Mouse (Mus musculus) ES-E14 (cell line): ENCODE results near the gene Agap1. TPM values are rescaled to one million over a fixed set of nuclear protein-coding genes. Genes with fewer than 3 reads are reported as not detected.

Source experiments
- DNase-seq: peaks from one replicate; pipeline ENCODE4 v3.0.0-alpha.2; 2013; ENCODE audit warnings: low read depth, low spot score
- H3K27ac ChIP-seq: 2 replicates; pipeline ENCODE4 v1.5.1; 2012; ENCODE audit warnings: low read depth, mild to moderate bottlenecking, low read length, moderate library complexity, mixed read lengths; ENCODE audit not compliant: poor library complexity, insufficient read depth, severe bottlenecking
- H3K36me3 ChIP-seq: 2 replicates; pipeline ENCODE4 v1.6.1; 2012; ENCODE audit warnings: mild to moderate bottlenecking, low read length, moderate library complexity, mixed read lengths; ENCODE audit not compliant: control insufficient read depth, poor library complexity, insufficient read depth, severe bottlenecking
- H3K4me1 ChIP-seq, 2 experiments: fragments of 150-350 bp in 1 of 2; sonication (generic) in 1 of 2; 2 replicates each; pipeline ENCODE4 v1.6.1; 2012; ENCODE audit warnings: low read length in 2 of 2, mild to moderate bottlenecking in 1 of 2, mixed read lengths in 1 of 2; ENCODE audit not compliant: control insufficient read depth in 2 of 2, insufficient read depth in 2 of 2, poor library complexity in 1 of 2
- H3K4me3 ChIP-seq, 2 experiments: fragments of 150-350 bp in 1 of 2; sonication (generic) in 1 of 2; 2 replicates each; pipeline ENCODE4 v1.5.1; 2012; ENCODE audit warnings: low read length in 2 of 2, low read depth in 1 of 2, mild to moderate bottlenecking in 1 of 2, mixed read lengths in 1 of 2; ENCODE audit not compliant: insufficient read depth in 1 of 2, poor library complexity in 1 of 2, severe bottlenecking in 1 of 2
- H3K9ac ChIP-seq: 2 replicates; pipeline ENCODE4 v1.6.1; 2012; ENCODE audit warnings: low read depth, mild to moderate bottlenecking, low read length, mixed read lengths; ENCODE audit not compliant: poor library complexity, insufficient read depth, severe bottlenecking
- H3K9me3 ChIP-seq: fragments of 150-350 bp; sonication (generic); 2 replicates; pipeline ENCODE4 v1.6.1; 2012; ENCODE audit warnings: low read depth, mild to moderate bottlenecking, low read length; ENCODE audit not compliant: control insufficient read depth, insufficient read depth
- CHD2 ChIP-seq: IDR thresholded peaks from 2 replicates; pipeline ENCODE4 v1.6.1; 2014; ENCODE audit warnings: mild to moderate bottlenecking, low read depth, low read length, inconsistent platforms
- HCFC1 ChIP-seq: IDR thresholded peaks from 2 replicates; pipeline ENCODE4 v1.6.1; 2012; ENCODE audit warnings: low read length, inconsistent platforms, borderline replicate concordance; ENCODE audit not compliant: insufficient read depth
- MAFK ChIP-seq: IDR thresholded peaks from 2 replicates; pipeline ENCODE4 v1.6.1; 2014; ENCODE audit warnings: mild to moderate bottlenecking, low read depth, low read length, inconsistent platforms; ENCODE audit not compliant: insufficient read depth
- ZC3H11A ChIP-seq: IDR thresholded peaks from 2 replicates; pipeline ENCODE4 v1.6.1; 2012; ENCODE audit warnings: low read depth, mild to moderate bottlenecking, inconsistent platforms, low read length, borderline replicate concordance
- ZNF384 ChIP-seq: IDR thresholded peaks from 2 replicates; pipeline ENCODE4 v1.6.1; 2012; ENCODE audit warnings: low read depth, low read length, inconsistent platforms
- in situ Hi-C, 2 experiments: fragments of 600-800 bp; cut with MboI; formaldehyde crosslinking; loops; one replicate each; pipeline ENCODE4 v1.15.1; 2025; ENCODE audit warnings: low sequenced_read_pairs in 2 of 2, inconsistent platforms in 1 of 2; ENCODE audit not compliant: unreplicated experiment in 2 of 2
- total RNA-seq: library from RNA; depleted of rRNA; stranded (reverse); fragments of 300-350 nt; gene quantifications from 2 replicates; pipeline ENCODE4 v1.2.3, GENCODE M21; 2012

Agap1 gene
- total RNA-seq, 1 experiment = 19.8 TPM

DNA sequence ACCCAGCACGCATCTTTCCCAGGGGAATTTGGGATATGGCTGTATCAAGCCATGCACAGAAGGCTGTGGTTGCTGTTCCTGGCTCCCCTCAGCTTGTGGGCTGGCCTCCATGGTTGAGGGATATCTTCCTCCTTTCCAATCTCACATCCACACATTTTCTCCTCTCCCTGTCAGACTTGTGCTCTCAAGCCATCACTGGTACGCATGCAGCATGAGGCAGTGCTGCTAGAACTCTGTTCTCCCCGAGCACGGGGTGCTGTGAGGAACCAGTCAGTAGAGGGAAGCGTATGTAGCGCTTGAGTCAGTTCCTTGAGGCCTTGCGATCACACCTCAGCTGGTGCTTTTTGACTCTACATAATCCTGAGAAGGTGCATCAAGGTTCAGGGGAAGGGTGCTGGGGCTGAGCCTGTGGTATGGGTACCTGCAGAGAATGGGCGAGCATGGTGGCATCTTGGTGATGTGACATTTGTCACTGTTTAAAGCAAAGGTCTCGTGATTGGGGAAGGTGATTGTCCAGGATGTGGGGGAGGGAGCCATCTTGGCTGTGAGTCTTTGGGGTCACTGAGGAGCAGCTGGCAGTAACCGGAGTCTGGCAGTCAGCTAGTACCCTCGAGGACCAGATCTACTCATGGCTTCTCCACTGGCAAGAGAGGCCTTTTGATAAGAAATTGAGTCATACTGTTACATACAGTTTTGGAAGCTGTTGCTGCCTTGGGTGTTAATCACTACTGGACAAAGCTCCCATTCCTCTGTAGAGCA lies 145.6 kb downstream of the Agap1 start:
- in situ Hi-C loops = no loop called here
- Histone ChIP-seq H3K9me3 (no peaks in the 10 kb centered on the region), H3K4me1 (0 out of 4 replicates have a peak, but pooled peaks cover 0 to under 1% of the 10 kb centered on the region in 2 experiments), H3K27ac (no peak overlapping the region), H3K36me3 (no peaks in the 10 kb centered on the region), H3K9ac (no peak overlapping the region), H3K4me3 (no peak overlapping the region)
- TF ChIP-seq CHD2 = no peak
- TF ChIP-seq ZNF384 = no peak
- no peak for TF ChIP-seq ZC3H11A
- TF ChIP-seq HCFC1 = no peak
- TF ChIP-seq MAFK = no peak
- DNase-seq = no peak

DNA sequence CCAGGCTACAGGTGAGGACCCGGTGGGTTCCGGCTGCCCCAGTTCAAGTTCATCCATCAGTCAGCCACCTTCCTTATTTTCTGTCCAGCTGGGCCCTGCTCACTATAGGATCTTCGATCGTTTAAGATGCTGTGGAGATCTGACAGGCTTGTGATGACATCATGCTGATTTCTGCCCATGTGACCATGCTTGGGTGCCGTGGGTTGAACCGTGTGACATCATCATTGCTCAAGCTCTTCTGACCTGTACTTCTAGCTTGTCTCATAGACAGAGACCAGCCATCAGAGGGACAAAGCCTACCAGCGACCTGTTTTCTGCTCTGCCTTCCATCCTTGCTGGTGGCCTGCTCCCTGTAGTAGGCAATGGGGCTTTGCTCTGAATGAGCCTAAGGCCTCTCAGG lies 146.7 kb downstream of the Agap1 start:
- H3K36me3 ChIP-seq = no peaks in the 10 kb centered on the region
- no peak overlapping the region for H3K9ac ChIP-seq
- H3K27ac ChIP-seq = no peak overlapping the region; the same call in 1 of the 2 replicates
- in situ Hi-C loops = no loop called here
- DNase-seq = no peak
- no peaks in the 10 kb centered on the region for H3K4me1 ChIP-seq
- no peaks in the 10 kb centered on the region for H3K9me3 ChIP-seq
- TF ChIP-seq HCFC1 (no peak), ZNF384 (no peak), MAFK (no peak), CHD2 (no peak), ZC3H11A (no peak)
- H3K4me3 ChIP-seq = no peak overlapping the region

DNA sequence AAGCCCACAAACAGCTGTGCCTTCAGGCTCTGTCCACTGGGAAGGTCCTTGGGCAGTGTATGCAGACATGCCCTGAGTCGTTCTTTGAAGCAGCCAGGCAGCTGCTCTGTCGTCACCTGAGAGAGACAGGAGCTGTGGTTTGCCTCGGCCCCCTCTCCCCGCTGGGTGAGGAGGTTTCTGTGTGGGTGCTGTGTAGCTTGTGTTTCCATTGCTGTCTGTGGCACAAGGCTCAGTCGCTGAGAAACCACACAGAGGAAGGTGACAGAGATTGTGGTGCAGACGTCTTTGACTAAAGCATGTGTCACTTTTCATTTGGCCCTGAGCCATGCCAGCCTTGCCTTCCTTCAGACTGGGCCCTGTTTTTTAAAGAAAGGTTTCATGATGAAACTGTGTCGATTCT lies 148.3 kb downstream of the Agap1 start:
- TF ChIP-seq CHD2 = no peak
- no peak for TF ChIP-seq MAFK
- TF ChIP-seq ZC3H11A = no peak
- no peak for DNase-seq
- H3K36me3 ChIP-seq = no peaks in the 10 kb centered on the region; the same call in 1 of the 2 replicates
- in situ Hi-C loops = no loop called here
- no peak overlapping the region for H3K27ac ChIP-seq
- no peaks in the 10 kb centered on the region for H3K4me1 ChIP-seq
- no peaks in the 10 kb centered on the region for H3K9me3 ChIP-seq
- H3K9ac ChIP-seq = no peak overlapping the region
- H3K4me3 ChIP-seq = no peak overlapping the region

DNA sequence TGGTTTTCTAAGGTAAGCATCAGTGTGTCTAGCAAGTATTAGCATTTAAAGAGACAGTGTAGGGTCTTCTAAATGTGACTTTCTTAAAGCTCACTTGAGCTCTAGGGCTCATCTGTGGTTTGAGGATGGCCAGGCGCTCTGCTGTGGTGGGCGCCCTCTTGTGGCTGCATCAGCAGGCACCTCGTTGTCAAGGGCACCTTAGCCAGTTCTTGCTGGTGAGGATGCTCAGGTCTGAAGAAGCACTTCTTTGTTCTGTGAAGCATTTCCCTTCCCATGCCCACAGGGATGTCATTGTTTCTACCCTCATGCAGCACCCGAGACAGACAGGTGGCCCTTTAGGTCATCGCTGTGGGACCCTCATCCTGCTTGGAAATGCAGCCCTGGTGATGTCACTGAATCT lies 152.0 kb downstream of the Agap1 start:
- TF ChIP-seq MAFK = no peak
- TF ChIP-seq CHD2 = no peak
- TF ChIP-seq HCFC1 = no peak
- no peak for TF ChIP-seq ZC3H11A
- no peak for TF ChIP-seq ZNF384
- peaks cover 7% of the 10 kb centered on the region; the same call in 1 of the 2 replicates for H3K36me3 ChIP-seq
- peak; percentile 28 for DNase-seq
- H3K4me3 ChIP-seq = no peak overlapping the region
- no peak overlapping the region for H3K9ac ChIP-seq
- in situ Hi-C loops = no loop called here
- H3K4me1 ChIP-seq = no peaks in the 10 kb centered on the region
- H3K27ac ChIP-seq = no peak overlapping the region
- H3K9me3 ChIP-seq = no peaks in the 10 kb centered on the region

DNA sequence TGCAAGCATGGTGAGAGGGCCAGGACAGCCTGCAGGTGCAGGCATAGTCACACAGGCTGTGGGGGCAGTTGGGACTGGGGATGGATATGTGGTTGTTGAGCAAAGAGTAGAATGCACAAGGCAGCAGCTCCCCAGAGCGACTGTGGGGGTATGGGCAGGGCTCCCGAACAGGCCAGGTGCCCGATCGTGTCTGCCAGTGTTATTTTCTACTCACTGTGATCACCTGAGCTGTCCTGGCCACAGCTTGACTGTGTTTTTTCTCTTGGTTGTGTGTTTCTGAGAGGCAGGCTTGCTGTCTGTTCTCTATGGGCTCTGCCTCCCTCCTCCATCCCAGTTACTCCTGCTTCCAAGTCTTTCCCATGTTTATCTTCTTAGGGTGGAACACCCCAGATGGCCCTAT lies 154.2 kb downstream of the Agap1 start:
- no peak for DNase-seq
- H3K27ac ChIP-seq = no peak overlapping the region
- H3K36me3 ChIP-seq = peaks cover 7% of the 10 kb centered on the region; the same call in 1 of the 2 replicates
- in situ Hi-C loops = no loop called here
- TF ChIP-seq ZNF384 = no peak
- no peak for TF ChIP-seq ZC3H11A
- H3K9ac ChIP-seq = no peak overlapping the region
- H3K4me3 ChIP-seq = no peak overlapping the region
- H3K4me1 ChIP-seq = no peaks in the 10 kb centered on the region
- H3K9me3 ChIP-seq = no peaks in the 10 kb centered on the region
